Mouse (Mus musculus) thymus, postnatal 4 days (tissue): Measurements from ENCODE around the gene Tpsb2.

ENCODE experiments used
- DNase-seq: peaks from one replicate; pipeline ENCODE4 v3.0.0; 2021

Gene Tpsb2

DNA sequence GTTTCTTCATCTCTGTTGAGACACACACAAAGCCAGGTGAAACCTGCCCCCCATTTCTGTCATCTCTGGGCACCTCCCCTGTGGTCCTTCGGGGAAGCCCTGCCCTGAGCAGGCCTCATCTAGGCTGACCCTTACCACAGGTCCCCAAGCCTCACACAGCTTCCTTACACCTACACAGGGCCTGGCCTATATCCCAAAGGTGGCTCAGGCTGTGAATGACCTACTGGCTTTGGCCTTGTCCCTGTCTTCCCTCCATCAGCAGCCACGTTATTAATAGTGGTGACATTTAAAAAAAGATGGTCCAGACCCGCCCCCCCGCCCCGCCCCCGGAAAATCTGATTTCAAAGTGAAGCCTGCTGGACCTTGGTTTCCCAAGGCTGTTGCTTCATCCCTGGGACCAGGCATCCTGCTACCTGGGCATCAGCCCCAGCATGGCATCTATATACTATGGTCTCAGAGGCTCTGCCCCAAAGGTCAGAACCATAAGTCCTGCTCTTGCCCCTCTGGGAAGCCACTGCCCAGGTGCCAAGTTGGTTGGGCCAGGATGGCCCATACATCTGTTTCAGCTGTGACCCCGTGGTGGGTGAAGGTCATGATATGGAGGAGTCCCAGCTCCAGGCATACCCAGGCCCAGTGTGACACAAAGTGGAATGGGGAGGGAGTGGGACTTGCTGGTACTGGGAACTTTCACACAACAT lies 42.3 kb downstream of the Tpsb2 start:
- DNase-seq = no peak

DNA sequence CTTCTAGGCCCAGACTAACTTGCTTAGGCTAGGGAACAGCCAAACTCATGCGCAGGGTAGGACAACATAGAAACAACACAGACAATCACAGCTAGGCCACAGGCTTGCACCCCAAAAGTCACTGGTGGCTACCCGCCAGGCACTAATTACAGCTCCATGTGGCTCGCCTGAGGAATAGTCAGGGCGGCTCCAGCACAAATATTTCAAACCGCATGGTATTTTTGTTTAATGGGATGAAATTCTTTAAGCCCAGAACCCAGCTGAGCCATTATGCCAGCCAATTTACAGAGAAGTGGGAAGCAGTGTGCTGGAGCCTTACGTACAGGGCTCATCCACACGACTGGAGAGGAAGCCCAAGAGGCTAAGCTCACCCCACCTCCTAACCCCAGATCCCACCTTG lies 43.5 kb downstream of the Tpsb2 start:
- no peak for DNase-seq

GRCm38 (mm10) chr17:25410180-25410579 lies 44.1 kb downstream of the Tpsb2 start:
- no peak for DNase-seq

- DNase-seq = no peak
Measured at GRCm38 (mm10) chr17:25410786-25411185, 44.7 kb downstream of the Tpsb2 start.

GRCm38 (mm10) chr17:25411251-25411650 lies 45.1 kb downstream of the Tpsb2 start:
- DNase-seq = no peak

GRCm38 (mm10) chr17:25414209-25414608 lies 48.1 kb downstream of the Tpsb2 start:
- DNase-seq = no peak

DNA sequence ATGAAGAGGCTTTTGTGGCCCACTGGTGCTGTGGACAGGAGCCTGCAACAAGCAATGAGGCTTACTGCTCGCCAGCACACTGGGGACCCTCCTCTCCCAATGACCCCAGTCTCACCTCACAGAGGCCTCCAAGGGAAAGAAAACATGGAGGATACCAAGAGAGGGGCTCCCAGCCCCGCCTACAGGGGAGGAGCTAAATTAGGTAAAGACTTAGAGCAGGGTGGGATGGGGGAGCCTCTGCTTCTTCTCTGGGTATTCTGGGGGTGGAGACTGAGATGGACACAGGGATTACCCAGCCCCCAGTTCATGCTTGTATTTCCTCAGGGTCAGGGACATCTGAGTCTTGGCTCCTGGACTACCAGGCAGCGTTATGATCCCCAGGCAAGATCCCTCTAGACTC lies 48.8 kb downstream of the Tpsb2 start:
- no peak for DNase-seq

GRCm38 (mm10) chr17:25415421-25415913 lies 49.4 kb downstream of the Tpsb2 start:
- no peak for DNase-seq

DNA sequence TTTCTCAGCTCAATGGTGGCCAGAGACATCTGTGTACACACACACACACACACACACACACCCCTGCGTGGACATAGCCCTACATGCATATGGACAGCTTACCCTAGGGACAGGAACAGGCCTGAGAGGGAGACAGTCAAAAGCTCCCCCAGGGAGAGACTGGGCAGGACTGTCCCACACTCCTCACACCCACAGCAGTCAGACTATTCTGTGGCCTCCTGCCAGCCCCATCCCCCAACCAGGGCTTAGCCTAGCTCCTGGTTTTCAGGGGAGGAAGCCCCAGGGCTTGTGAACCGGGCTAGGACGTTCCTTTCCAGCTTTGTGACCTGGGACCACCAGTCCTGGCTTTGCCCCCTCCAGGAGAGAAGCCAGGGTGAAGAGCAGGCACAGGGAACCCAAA lies 50.1 kb downstream of the Tpsb2 start:
- DNase-seq = no peak

DNA sequence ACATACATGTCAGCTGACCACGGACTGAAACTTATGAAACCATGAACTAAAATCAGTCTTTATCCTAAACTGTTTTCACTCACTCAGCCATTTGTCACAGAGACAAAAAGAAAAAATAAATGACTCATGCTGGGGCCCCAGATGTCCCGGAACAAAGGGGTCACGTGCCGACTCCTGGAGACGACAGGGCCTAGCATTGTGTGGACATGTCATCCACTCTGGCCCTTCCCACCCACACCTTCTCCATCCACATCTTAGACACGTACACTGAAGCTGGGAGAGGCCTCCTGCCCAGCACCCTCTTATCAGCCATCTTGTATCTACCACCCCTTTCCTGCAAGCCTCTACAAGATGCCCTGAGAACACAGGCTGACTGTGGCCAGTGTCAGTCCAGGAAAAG lies 51.9 kb downstream of the Tpsb2 start:
- DNase-seq = no peak
